Comparison of ENCODE assay signal across 12 mouse cellular contexts in the genomic region with DNA sequence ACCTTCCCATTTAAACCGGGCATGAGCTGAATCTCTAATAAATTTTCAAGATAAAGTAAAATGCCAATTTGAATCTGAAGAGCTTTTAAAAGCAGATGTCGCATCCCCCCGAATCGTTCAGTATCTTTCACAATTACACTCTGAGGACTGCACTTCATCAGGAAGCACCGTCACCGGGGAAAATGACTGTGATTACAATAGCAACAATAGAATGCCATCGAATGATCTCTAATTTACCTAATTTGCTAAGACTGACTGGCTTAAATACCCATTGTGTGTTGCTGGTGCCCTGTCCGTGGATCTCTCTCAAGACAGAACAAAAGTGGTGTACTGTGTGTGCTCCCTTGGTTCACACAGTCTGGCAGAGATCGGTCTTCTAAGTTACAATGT.
DNase-seq lines count a peak whose midpoint lies in the region; ATAC-seq lines count a peak whose summit lies in the region.
"Had no signal": no experiment of that assay in that cellular context is flagged by ENCODE, and none has a peak within 500 bp of the region (broad histone marks: within the 10 kb centered on the region; RNA-seq: fewer than 3 reads in every experiment).

No protein-coding gene starts in this region.

- H3K9me3 ChIP-seq in forebrain, embryonic 12.5 days, result no peaks in the 10 kb centered on the region
- H3K9me3 ChIP-seq: G1E; limb, embryonic 10.5 days had no signal

- peak overlapping the region; percentile 77 for H3K27ac ChIP-seq in forebrain, embryonic 12.5 days
- H3K27ac ChIP-seq: limb, embryonic 10.5 days had no signal

- 0 out of 2 replicates have a peak overlapping the region, but pooled peaks have one; percentile 33 for H3K9ac ChIP-seq in forebrain, embryonic 12.5 days

- no peaks in the 10 kb centered on the region for H3K36me3 ChIP-seq in forebrain, embryonic 12.5 days (replicated peaks)
- H3K36me3 ChIP-seq: G1E; limb, embryonic 10.5 days had no signal

- H3K4me1 ChIP-seq in forebrain, embryonic 12.5 days, result peaks cover 35% of the 10 kb centered on the region

- DNase-seq in left cerebral cortex, postnatal 14 days (ENCODE audit: low spot score in 2 of 2), result peak; percentile 7 to 22
- no peak for DNase-seq in left cerebral cortex, adult 11 months (ENCODE audit: low spot score)
- DNase-seq in layer of hippocampus, adult 9-11 months, result peak; percentile 12
- DNase-seq in retina, embryonic 14.5 days (ENCODE audit: low spot score), result peak; percentile 85
- DNase-seq in thymus, postnatal 0 days (ENCODE audit: low spot score), result no peak
- DNase-seq in thymus, adult 18-20 months, result no peak
- no peak for DNase-seq in kidney, postnatal 10 days
- DNase-seq: heart, postnatal 14 days; lung, postnatal 36 days had no signal

- intact Hi-C loops in left cerebral cortex, postnatal 14 days (cut with DNase I), result loop anchor here (5.0 to 10.0 kb wide), 2 partner anchors 58 to 601 kb away; no protein-coding TSS in a partner anchor

- H3K4me2 ChIP-seq in forebrain, embryonic 12.5 days, result peak overlapping the region; percentile 48

- peak; percentile 71 for ATAC-seq in forebrain, embryonic 12.5 days (ENCODE audit: low FRiP score)

- H3K4me3 ChIP-seq in forebrain, embryonic 12.5 days (replicated peaks), result peak overlapping the region; percentile 7
- H3K4me3 ChIP-seq: limb, embryonic 10.5 days had no signal

- WGBS in forebrain, embryonic 12.5 days, result 10% methylated on average over 9 of the region's 9 CpGs

- H3K27me3 ChIP-seq in forebrain, embryonic 12.5 days, result no peaks in the 10 kb centered on the region

Comparison
In these comparisons a context has a peak if more than half of its experiments do, and no peak if none do; other contexts are left out.
1. DNase-seq: peak in left cerebral cortex, postnatal 14 days (2 of 2), layer of hippocampus, adult 9-11 months (single experiment) and retina, embryonic 14.5 days (single experiment); none in left cerebral cortex, adult 11 months (single experiment), thymus, postnatal 0 days (single experiment), thymus, adult 18-20 months (0 of 2) and kidney, postnatal 10 days (single experiment).